Mouse (Mus musculus): ENCODE measurements around the gene Stox1. TPM values are rescaled to one million over a fixed set of nuclear protein-coding genes. Genes with fewer than 3 reads are reported as not detected.
"Not testable (repeated sequence)": the region's sequence is repeated elsewhere in the genome, so short reads cannot be mapped to it uniquely, and the experiment has no call there.

The Stox1 gene
- polyA plus RNA-seq (2014; fragmentation: Nextera tagmentation; extraction: Ambion mirVana): 1.9 and 3.0 TPM in 2 replicates

- 1% methylated on average over 60 of the region's 85 CpGs for WGBS
- peak; percentile 93 for ATAC-seq
- H3K27ac ChIP-seq (ENCODE audit: low read depth, low read length): no peak within 1 kb of the TSS
These were observed at the start of gene Stox1 for GRCm38 (mm10) chr10:62725771-62726687. Gene Stox1, minus strand, starts transcription at chr10:62726128.

GRCm38 (mm10) chr10:62750781-62751180, 24.9 kb upstream of the Stox1 start:
- H3K27me3 ChIP-seq (replicated peaks; ENCODE audit: control insufficient read depth, insufficient read depth, low read length): no peaks in the 10 kb centered on the region
- H3K4me1 ChIP-seq (ENCODE audit: control insufficient read depth, insufficient read depth, low read length): no peaks in the 10 kb centered on the region
- no peak overlapping the region for H3K4me2 ChIP-seq (ENCODE audit: low read length)
- ATAC-seq (no peak), DNase-seq (ENCODE audit: low spot score) (no peak)
- no peak overlapping the region for H3K27ac ChIP-seq (ENCODE audit: low read depth, low read length)
- H3K4me3 ChIP-seq (ENCODE audit: low read depth, low read length): no peak overlapping the region
- 89% methylated on average over 6 of the region's 6 CpGs for WGBS
- no peaks in the 10 kb centered on the region for H3K9me3 ChIP-seq (replicated peaks; ENCODE audit: control insufficient read depth, low read length)
- H3K36me3 ChIP-seq (ENCODE audit: control insufficient read depth, insufficient read depth, low read length): peaks cover 94% of the 10 kb centered on the region
- H3K9ac ChIP-seq (ENCODE audit: low read length): no peak overlapping the region

More at GRCm38 (mm10) chr10:62725771-62726687, at the start of gene Stox1:
- Histone ChIP-seq H3K4me1 (ENCODE audit: control insufficient read depth, insufficient read depth, low read length) (no peaks in the 10 kb centered on the region), H3K9ac (ENCODE audit: low read length) (peak within 1 kb of the TSS; percentile 66), H3K4me2 (ENCODE audit: low read length) (peak within 1 kb of the TSS; percentile 79), H3K27me3 (replicated peaks; ENCODE audit: control insufficient read depth, insufficient read depth, low read length) (no peaks in the 10 kb centered on the region), H3K9me3 (replicated peaks; ENCODE audit: control insufficient read depth, low read length) (no peaks in the 10 kb centered on the region), H3K4me3 (ENCODE audit: low read depth, low read length) (peak within 1 kb of the TSS; percentile 60), H3K36me3 (ENCODE audit: control insufficient read depth, insufficient read depth, low read length) (no peaks in the 10 kb centered on the region)
- DNase-seq (ENCODE audit: low spot score): peak; percentile 83

GRCm38 (mm10) chr10:62739961-62740737, 14.2 kb upstream of the Stox1 start:
- peak overlapping the region; percentile 34; the same call in 1 of the 2 replicates for H3K27ac ChIP-seq (ENCODE audit: low read depth, low read length)
- H3K4me2 ChIP-seq (ENCODE audit: low read length): no peak overlapping the region
- no peak overlapping the region for H3K9ac ChIP-seq (ENCODE audit: low read length)
- H3K9me3 ChIP-seq (replicated peaks; ENCODE audit: control insufficient read depth, low read length): no peaks in the 10 kb centered on the region
- no peaks in the 10 kb centered on the region for H3K27me3 ChIP-seq (replicated peaks; ENCODE audit: control insufficient read depth, insufficient read depth, low read length)
- peaks cover 35% of the 10 kb centered on the region for H3K36me3 ChIP-seq (ENCODE audit: control insufficient read depth, insufficient read depth, low read length)
- ATAC-seq (peak; percentile 77; the same call in 1 of the 2 replicates), DNase-seq (ENCODE audit: low spot score) (peak; percentile 76)
- no peak overlapping the region for H3K4me3 ChIP-seq (ENCODE audit: low read depth, low read length)
- 63% methylated on average over 4 of the region's 4 CpGs for WGBS
- H3K4me1 ChIP-seq (ENCODE audit: control insufficient read depth, insufficient read depth, low read length): no peaks in the 10 kb centered on the region

- no peak overlapping the region for H3K4me2 ChIP-seq (ENCODE audit: low read length)
- ATAC-seq (no peak), DNase-seq (ENCODE audit: low spot score) (no peak)
- H3K27ac ChIP-seq (ENCODE audit: low read depth, low read length): no peak overlapping the region
- H3K9ac ChIP-seq (ENCODE audit: low read length): no peak overlapping the region
- no peak overlapping the region for H3K4me3 ChIP-seq (ENCODE audit: low read depth, low read length)
- 42% methylated on average over 4 of the region's 4 CpGs for WGBS
- no peaks in the 10 kb centered on the region for H3K9me3 ChIP-seq (replicated peaks; ENCODE audit: control insufficient read depth, low read length)
- H3K36me3 ChIP-seq (ENCODE audit: control insufficient read depth, insufficient read depth, low read length): peaks cover 17% of the 10 kb centered on the region
- H3K27me3 ChIP-seq (replicated peaks; ENCODE audit: control insufficient read depth, insufficient read depth, low read length): no peaks in the 10 kb centered on the region
- no peaks in the 10 kb centered on the region for H3K4me1 ChIP-seq (ENCODE audit: control insufficient read depth, insufficient read depth, low read length)
These were observed 11.2 kb upstream of the Stox1 start for GRCm38 (mm10) chr10:62736965-62737688.

GRCm38 (mm10) chr10:62730826-62731225, 4.9 kb upstream of the Stox1 start:
- no peak overlapping the region for H3K9ac ChIP-seq (ENCODE audit: low read length)
- ATAC-seq (no peak), DNase-seq (ENCODE audit: low spot score) (no peak)
- no peak overlapping the region for H3K4me2 ChIP-seq (ENCODE audit: low read length)
- H3K27me3 ChIP-seq (replicated peaks; ENCODE audit: control insufficient read depth, insufficient read depth, low read length): no peaks in the 10 kb centered on the region
- H3K27ac ChIP-seq (ENCODE audit: low read depth, low read length): no peak overlapping the region
- 72% methylated on average over 10 of the region's 10 CpGs for WGBS
- no peaks in the 10 kb centered on the region for H3K36me3 ChIP-seq (ENCODE audit: control insufficient read depth, insufficient read depth, low read length)
- H3K4me3 ChIP-seq (ENCODE audit: low read depth, low read length): no peak overlapping the region
- no peaks in the 10 kb centered on the region for H3K4me1 ChIP-seq (ENCODE audit: control insufficient read depth, insufficient read depth, low read length)
- H3K9me3 ChIP-seq (replicated peaks; ENCODE audit: control insufficient read depth, low read length): no peaks in the 10 kb centered on the region

- Histone ChIP-seq H3K4me1 (ENCODE audit: control insufficient read depth, insufficient read depth, low read length) (no peaks in the 10 kb centered on the region), H3K4me3 (ENCODE audit: low read depth, low read length) (no peak overlapping the region), H3K27ac (ENCODE audit: low read depth, low read length) (no peak overlapping the region), H3K36me3 (ENCODE audit: control insufficient read depth, insufficient read depth, low read length) (no peaks in the 10 kb centered on the region), H3K9me3 (replicated peaks; ENCODE audit: control insufficient read depth, low read length) (no peaks in the 10 kb centered on the region), H3K27me3 (replicated peaks; ENCODE audit: control insufficient read depth, insufficient read depth, low read length) (no peaks in the 10 kb centered on the region), H3K4me2 (ENCODE audit: low read length) (peak overlapping the region; percentile 79; the same call in 1 of the 2 replicates), H3K9ac (ENCODE audit: low read length) (0 out of 2 replicates have a peak overlapping the region, but pooled peaks have one; percentile 66)
- WGBS: 40% methylated on average over 7 of the region's 7 CpGs
- ATAC-seq (no peak), DNase-seq (ENCODE audit: low spot score) (no peak)
These were observed 992 bp downstream of the Stox1 start for GRCm38 (mm10) chr10:62724936-62725335.

- H3K9ac ChIP-seq (ENCODE audit: low read length): no peak overlapping the region
- no peaks in the 10 kb centered on the region for H3K9me3 ChIP-seq (replicated peaks; ENCODE audit: control insufficient read depth, low read length)
- no peak overlapping the region for H3K4me2 ChIP-seq (ENCODE audit: low read length)
- H3K27me3 ChIP-seq (replicated peaks; ENCODE audit: control insufficient read depth, insufficient read depth, low read length): no peaks in the 10 kb centered on the region
- DNase-seq (ENCODE audit: low spot score) (no peak), ATAC-seq (no peak)
- H3K36me3 ChIP-seq (ENCODE audit: control insufficient read depth, insufficient read depth, low read length): no peaks in the 10 kb centered on the region
- no peak overlapping the region for H3K27ac ChIP-seq (ENCODE audit: low read depth, low read length)
- 24% methylated on average over 4 of the region's 4 CpGs for WGBS
- H3K4me3 ChIP-seq (ENCODE audit: low read depth, low read length): no peak overlapping the region
- no peaks in the 10 kb centered on the region for H3K4me1 ChIP-seq (ENCODE audit: control insufficient read depth, insufficient read depth, low read length)
These were observed 3.2 kb downstream of the Stox1 start for GRCm38 (mm10) chr10:62722701-62723100.

- H3K4me1 ChIP-seq (ENCODE audit: control insufficient read depth, insufficient read depth, low read length); H3K9me3 ChIP-seq (replicated peaks; ENCODE audit: control insufficient read depth, low read length); H3K9ac ChIP-seq (ENCODE audit: low read length); ATAC-seq; H3K36me3 ChIP-seq (ENCODE audit: control insufficient read depth, insufficient read depth, low read length); H3K4me2 ChIP-seq (ENCODE audit: low read length); DNase-seq (ENCODE audit: low spot score); H3K4me3 ChIP-seq (ENCODE audit: low read depth, low read length); H3K27me3 ChIP-seq (replicated peaks; ENCODE audit: control insufficient read depth, insufficient read depth, low read length); H3K27ac ChIP-seq (ENCODE audit: low read depth, low read length): not testable (repeated sequence)
- 96% methylated on average over 7 of the region's 8 CpGs for WGBS
These were observed 5.4 kb downstream of the Stox1 start for GRCm38 (mm10) chr10:62720574-62720973.

Data from forebrain, embryonic 14.5 days (tissue).